Mouse (Mus musculus): ENCODE data around the gene Ubac2. TPM values are rescaled to one million over a fixed set of nuclear protein-coding genes. Genes with fewer than 3 reads are reported as not detected.

Ubac2 gene
- polyA plus RNA-seq, 1 experiment from 2014 or later, result 51.1 TPM

DNA sequence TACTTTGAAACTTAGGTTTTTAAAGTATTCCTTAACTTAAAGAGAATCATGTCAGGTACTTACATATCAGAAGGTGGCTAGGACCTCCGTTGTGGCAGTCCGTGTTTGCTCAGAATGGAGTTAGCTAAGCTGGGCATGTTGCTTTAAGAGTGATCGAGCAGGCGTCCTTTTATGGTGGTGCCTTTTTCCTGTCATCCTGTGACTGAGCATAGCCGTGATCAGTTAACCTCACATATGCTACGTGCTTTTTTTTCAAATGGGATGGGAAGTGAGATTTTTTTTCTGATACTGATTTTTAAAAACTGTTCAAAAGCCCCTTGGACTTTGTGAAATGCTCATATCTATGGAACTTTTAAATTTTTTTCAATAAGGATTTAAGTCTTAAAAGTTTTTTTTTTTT, 86.6 kb downstream of the Ubac2 start, which contains the start of gene Gpr183:
Gene Gpr183, minus strand, starts transcription at position 206 of the 400 bp plus-strand sequence.
- ATAC-seq (ENCODE audit: low FRiP score, low read depth), result no peak
- Histone ChIP-seq H3K4me2 (no peak within 1 kb of the TSS), H3K4me1 (replicated peaks) (peaks cover 10% of the 10 kb centered on the region), H3K36me3 (no peaks in the 10 kb centered on the region), H3K9ac (no peak within 1 kb of the TSS), H3K27ac (replicated peaks) (no peak within 1 kb of the TSS; the same call in 1 of the 2 replicates), H3K27me3 (no peaks in the 10 kb centered on the region), H3K4me3 (no peak within 1 kb of the TSS), H3K9me3 (no peaks in the 10 kb centered on the region)
- WGBS, result 65% methylated on average over 6 of the region's 6 CpGs

DNA sequence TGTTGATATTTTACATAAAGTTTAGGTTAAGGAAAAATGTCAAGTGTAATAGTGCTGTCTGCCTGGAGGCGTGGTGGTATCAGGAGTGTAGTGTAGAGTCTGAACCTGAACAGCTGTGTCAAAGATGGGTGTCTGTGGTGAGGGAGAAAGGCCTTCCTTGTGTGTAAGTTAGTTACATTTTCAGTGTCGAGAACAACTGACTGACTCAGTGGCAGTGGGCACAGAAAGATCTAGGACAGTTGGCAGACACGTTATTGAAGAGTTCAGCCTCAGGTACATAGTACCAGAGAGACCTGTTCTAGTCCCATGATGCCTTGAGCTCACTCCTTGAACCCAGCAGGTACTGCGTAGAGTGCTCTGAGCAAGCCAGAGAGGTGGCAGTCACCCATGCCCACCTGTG, 87.0 kb downstream of the Ubac2 start:
- 91% methylated on average over 4 of the region's 4 CpGs for WGBS

DNA sequence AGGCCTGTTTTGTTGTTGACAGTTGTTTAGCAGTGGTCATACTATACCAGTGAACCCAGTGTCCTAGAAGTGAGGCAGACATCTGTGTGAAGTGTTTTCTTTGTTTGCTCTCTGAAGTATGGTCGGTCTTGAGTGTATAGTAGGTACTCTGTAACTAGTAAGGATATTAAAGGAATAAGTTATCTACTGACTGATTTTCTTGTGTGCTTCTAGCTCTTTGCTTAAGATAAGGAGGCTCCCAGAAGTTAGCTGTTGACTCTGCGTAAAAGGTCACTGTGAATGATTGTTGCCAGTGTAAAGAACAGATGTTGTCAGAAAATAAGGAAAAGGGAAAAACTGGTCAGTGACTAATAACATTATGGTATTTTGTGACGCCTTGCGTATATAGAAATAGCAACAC, 88.7 kb downstream of the Ubac2 start:
- ATAC-seq (ENCODE audit: low FRiP score, low read depth), result no peak
- Histone ChIP-seq H3K4me3 (no peak overlapping the region), H3K27ac (replicated peaks) (no peak overlapping the region), H3K36me3 (no peaks in the 10 kb centered on the region), H3K4me2 (no peak overlapping the region), H3K9ac (no peak overlapping the region), H3K4me1 (replicated peaks) (peaks cover 10% of the 10 kb centered on the region), H3K9me3 (no peaks in the 10 kb centered on the region), H3K27me3 (no peaks in the 10 kb centered on the region)
- 92% methylated on average over 4 of the region's 4 CpGs for WGBS

More for the DNA sequence above, 87.0 kb downstream of the Ubac2 start:
- no peaks in the 10 kb centered on the region for H3K36me3 ChIP-seq
- no peak overlapping the region for H3K9ac ChIP-seq
- no peaks in the 10 kb centered on the region for H3K9me3 ChIP-seq
- ATAC-seq (ENCODE audit: low FRiP score, low read depth), result no peak
- H3K4me2 ChIP-seq, result no peak overlapping the region
- no peak overlapping the region for H3K27ac ChIP-seq (replicated peaks)
- no peaks in the 10 kb centered on the region for H3K27me3 ChIP-seq
- H3K4me1 ChIP-seq (replicated peaks), result peaks cover 10% of the 10 kb centered on the region
- no peak overlapping the region for H3K4me3 ChIP-seq

DNA sequence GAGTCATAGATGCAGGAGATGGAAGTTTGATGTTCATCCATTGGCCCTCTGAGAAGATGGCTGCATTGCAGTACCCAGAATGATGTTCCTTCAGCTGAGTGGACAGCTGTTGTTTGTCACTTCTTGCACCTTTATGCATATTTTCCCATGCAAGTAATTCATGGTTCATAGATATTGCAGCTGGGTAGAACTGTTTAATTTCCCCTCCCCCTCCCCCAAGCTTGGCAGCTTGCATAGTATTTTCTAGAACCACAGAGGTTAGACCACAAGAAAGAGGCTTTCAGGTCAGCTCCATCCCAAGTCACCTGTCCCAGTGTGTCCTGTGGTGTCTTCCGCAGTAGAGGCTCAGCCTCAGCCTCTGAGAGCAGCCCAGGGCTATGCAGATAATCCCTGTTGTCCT, 92.0 kb downstream of the Ubac2 start:
- H3K4me2 ChIP-seq, result no peak overlapping the region
- no peaks in the 10 kb centered on the region for H3K27me3 ChIP-seq
- no peaks in the 10 kb centered on the region for H3K9me3 ChIP-seq
- ATAC-seq (ENCODE audit: low FRiP score, low read depth), result no peak
- H3K9ac ChIP-seq, result no peak overlapping the region
- no peaks in the 10 kb centered on the region for H3K4me1 ChIP-seq (replicated peaks)
- no peaks in the 10 kb centered on the region for H3K36me3 ChIP-seq
- H3K27ac ChIP-seq (replicated peaks), result no peak overlapping the region
- 93% methylated on average over 1 of the region's 1 CpGs for WGBS
- H3K4me3 ChIP-seq, result no peak overlapping the region

DNA sequence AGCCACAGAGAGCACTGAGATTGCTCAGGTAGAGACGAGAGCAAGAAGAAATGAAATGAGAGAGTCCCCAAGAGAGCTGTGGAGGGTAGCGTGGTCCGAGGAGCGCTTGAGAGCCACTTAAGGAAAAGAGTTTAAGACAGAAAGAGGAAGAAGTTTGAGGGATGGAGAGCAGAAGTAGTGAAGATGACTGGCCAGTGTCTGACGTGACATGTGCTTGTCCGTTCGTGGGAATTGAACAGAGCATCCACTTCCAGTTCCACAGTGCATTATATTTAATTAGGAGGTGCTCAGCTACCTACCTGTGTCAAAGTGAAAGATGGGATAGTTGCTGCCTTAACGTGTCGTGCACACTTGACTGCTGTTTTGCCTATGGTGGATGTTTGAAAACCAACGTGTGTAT, 94.7 kb downstream of the Ubac2 start:
- Histone ChIP-seq H3K27me3 (no peaks in the 10 kb centered on the region), H3K27ac (replicated peaks) (no peak overlapping the region), H3K4me1 (replicated peaks) (no peaks in the 10 kb centered on the region), H3K9me3 (no peaks in the 10 kb centered on the region), H3K36me3 (no peaks in the 10 kb centered on the region), H3K4me2 (no peak overlapping the region), H3K4me3 (no peak overlapping the region), H3K9ac (no peak overlapping the region)
- WGBS, result 94% methylated on average over 10 of the region's 10 CpGs
- ATAC-seq (ENCODE audit: low FRiP score, low read depth), result no peak

DNA sequence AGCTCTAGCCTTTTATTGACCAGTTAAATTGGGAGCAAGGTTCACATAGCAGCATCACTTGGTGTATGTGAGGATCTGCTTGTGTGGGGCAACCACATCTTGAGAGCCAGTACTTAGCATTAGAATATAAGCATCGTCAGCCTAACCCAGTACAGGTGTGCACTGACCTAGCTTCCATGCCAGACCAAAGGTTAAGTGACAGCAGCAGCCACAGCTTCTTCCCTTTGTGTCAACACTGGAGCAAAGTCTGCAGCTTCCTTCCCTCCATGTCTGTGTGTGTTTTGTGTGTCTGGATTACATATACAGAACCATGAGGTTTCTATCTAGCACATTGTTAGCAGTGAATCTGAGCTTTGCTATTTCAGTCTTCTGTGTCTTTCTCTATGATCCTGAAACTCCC, 103.1 kb downstream of the Ubac2 start:
- 88% methylated on average over 1 of the region's 1 CpGs for WGBS

DNA sequence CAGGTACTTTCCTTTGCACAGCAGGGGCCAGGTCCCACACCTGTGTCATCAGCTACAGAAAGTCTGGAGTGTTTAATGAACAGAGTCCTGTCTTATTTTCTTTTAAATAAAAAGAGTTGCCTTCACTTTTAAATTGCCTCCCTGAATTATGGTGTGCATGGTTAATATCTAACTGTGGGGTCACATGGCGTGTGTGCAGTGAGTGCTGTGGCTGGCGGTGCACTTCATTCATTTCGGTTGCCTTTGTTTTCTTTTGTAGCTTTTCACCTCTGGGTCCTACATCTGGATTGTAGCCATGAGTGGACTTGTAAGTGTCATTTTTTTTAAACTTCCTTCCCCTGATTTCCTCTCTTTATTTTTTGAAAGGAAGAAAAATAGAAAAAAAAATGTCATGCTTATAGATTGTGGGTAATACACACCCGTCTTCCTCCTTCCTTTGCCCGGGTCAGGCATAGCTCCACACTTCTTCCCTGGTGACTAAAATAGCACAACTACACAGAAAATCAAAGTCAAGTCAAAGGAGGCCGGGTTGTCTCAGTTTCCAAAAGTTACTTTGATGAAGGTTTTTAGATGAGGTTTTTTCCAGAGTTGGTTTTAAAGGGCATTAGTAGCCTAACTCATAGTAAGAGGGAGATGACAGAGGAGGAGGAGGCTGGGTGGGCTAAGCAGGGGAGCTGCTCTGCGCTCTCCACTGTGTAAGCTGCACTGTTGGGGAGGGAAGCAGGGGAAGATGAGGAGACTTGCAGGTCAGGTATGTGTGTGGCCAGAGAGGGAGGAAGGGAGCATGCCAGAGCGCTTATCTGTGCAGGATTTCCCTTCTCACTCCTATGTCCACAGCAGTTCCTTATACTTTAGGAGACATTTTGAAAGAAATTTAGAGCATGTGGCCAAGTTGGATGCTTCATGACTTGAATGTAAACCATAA, 104.9 kb downstream of the Ubac2 start:
- no peak for ATAC-seq (ENCODE audit: low FRiP score, low read depth)
- Histone ChIP-seq H3K27me3 (no peaks in the 10 kb centered on the region), H3K27ac (replicated peaks) (no peak overlapping the region), H3K4me3 (no peak overlapping the region), H3K4me2 (no peak overlapping the region), H3K9ac (no peak overlapping the region), H3K9me3 (no peaks in the 10 kb centered on the region), H3K4me1 (replicated peaks) (no peaks in the 10 kb centered on the region), H3K36me3 (no peaks in the 10 kb centered on the region)
- WGBS, result 76% methylated on average over 8 of the region's 8 CpGs

More for the DNA sequence above, 103.1 kb downstream of the Ubac2 start:
- ATAC-seq (ENCODE audit: low FRiP score, low read depth), result no peak
- H3K27ac ChIP-seq (replicated peaks), result no peak overlapping the region
- no peaks in the 10 kb centered on the region for H3K4me1 ChIP-seq (replicated peaks)
- no peak overlapping the region for H3K4me3 ChIP-seq
- no peaks in the 10 kb centered on the region for H3K9me3 ChIP-seq
- H3K4me2 ChIP-seq, result no peak overlapping the region
- H3K9ac ChIP-seq, result no peak overlapping the region
- H3K36me3 ChIP-seq, result no peaks in the 10 kb centered on the region
- no peaks in the 10 kb centered on the region for H3K27me3 ChIP-seq

DNA sequence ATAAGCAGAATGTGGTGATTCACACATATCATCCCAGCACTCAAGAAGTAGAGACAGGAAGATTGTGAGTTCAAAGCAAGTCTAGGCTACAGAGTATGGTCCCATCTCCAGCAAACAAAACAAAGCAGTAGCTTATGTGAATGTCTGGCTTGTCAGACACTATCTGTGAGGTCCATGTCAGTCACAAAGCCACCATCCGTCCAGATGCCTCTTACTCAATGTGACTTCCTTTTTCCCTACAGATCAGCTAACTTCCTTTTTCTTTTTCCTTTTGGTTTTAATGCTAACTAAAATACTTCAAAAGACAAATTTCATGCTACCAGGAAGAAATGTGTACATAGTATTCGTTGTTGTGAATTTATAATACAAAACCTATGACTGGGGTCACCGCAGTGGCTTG, 107.1 kb downstream of the Ubac2 start:
- Histone ChIP-seq H3K9ac (no peak overlapping the region), H3K27me3 (no peaks in the 10 kb centered on the region), H3K4me1 (replicated peaks) (no peaks in the 10 kb centered on the region), H3K36me3 (no peaks in the 10 kb centered on the region), H3K9me3 (no peaks in the 10 kb centered on the region), H3K4me2 (no peak overlapping the region), H3K4me3 (no peak overlapping the region), H3K27ac (replicated peaks) (no peak overlapping the region)
- no peak for ATAC-seq (ENCODE audit: low FRiP score, low read depth)
- 88% methylated on average over 3 of the region's 3 CpGs for WGBS

DNA sequence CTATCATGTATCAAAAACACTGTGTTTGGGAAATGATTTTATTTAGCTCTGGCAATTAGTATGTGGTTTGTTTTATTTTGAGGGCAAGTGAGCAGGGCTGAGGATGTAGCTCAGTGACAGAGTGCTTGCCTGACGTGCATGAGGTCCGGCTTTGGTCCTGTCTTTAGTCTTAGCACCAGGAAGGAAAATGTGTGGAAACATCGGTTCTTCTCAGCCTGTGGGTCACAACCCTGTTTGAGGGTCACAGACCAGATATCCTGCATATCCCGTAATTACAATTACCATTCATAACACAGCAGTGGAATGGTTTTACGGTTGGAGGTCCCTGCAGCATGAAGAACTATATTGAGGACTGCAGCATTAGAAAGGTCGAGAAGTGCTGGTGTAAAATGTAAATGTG, 107.6 kb downstream of the Ubac2 start:
- Histone ChIP-seq H3K4me2 (no peak overlapping the region), H3K9me3 (no peaks in the 10 kb centered on the region), H3K4me3 (no peak overlapping the region), H3K9ac (no peak overlapping the region), H3K27me3 (no peaks in the 10 kb centered on the region), H3K4me1 (replicated peaks) (no peaks in the 10 kb centered on the region), H3K36me3 (no peaks in the 10 kb centered on the region), H3K27ac (replicated peaks) (no peak overlapping the region)
- no peak for ATAC-seq (ENCODE audit: low FRiP score, low read depth)
- 85% methylated on average over 6 of the region's 6 CpGs for whole genome bisulfite sequencing

DNA sequence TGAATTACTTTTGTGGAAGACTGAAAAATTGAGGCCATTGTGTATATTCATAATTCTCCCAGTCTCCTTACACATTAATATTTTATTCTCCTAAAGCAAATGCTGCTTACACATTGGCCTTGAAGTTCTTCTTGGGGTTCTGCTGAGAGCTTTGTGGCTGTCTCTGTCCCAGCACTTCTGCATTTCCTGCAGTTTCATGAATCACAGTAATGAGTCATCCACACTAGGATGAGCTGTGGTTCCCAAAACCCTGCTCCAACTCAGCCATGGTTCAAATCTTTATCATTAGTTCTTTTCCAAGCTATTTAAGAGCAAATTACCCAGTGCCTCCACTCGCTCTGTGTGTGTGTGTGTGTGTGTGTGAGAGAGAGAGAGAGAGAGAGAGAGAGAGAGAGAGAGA, 108.9 kb downstream of the Ubac2 start:
- ATAC-seq (ENCODE audit: low FRiP score, low read depth), result no peak
- Histone ChIP-seq H3K27me3 (no peaks in the 10 kb centered on the region), H3K9me3 (no peaks in the 10 kb centered on the region), H3K4me1 (replicated peaks) (no peaks in the 10 kb centered on the region), H3K9ac (no peak overlapping the region), H3K4me3 (no peak overlapping the region), H3K4me2 (no peak overlapping the region), H3K36me3 (no peaks in the 10 kb centered on the region), H3K27ac (replicated peaks) (no peak overlapping the region)
- WGBS, result 70% methylated on average over 1 of the region's 1 CpGs

DNA sequence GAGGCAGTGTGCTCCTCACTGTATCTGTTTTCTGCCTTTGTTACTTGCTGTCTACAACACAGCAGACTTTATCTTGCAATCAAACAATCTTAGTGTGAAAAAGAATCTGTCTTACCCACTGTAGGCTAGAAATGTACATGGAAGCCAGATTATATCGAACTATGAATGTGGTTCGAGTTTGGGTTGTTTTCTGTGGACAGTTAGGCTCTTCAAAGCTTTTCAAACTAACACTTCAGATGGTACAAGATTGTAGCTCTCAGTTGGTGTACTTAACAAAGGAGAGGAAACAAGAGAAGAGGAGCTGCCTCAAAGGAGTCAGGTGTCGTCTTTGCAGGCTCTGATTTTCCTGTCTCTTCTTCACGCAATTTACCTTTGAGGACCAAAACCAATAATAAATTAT, 109.3 kb downstream of the Ubac2 start:
- Histone ChIP-seq H3K9ac (no peak overlapping the region), H3K4me2 (no peak overlapping the region), H3K4me3 (no peak overlapping the region), H3K27ac (replicated peaks) (no peak overlapping the region), H3K4me1 (replicated peaks) (no peaks in the 10 kb centered on the region), H3K36me3 (no peaks in the 10 kb centered on the region), H3K9me3 (no peaks in the 10 kb centered on the region), H3K27me3 (no peaks in the 10 kb centered on the region)
- no peak for ATAC-seq (ENCODE audit: low FRiP score, low read depth)
- 85% methylated on average over 4 of the region's 4 CpGs for WGBS

DNA sequence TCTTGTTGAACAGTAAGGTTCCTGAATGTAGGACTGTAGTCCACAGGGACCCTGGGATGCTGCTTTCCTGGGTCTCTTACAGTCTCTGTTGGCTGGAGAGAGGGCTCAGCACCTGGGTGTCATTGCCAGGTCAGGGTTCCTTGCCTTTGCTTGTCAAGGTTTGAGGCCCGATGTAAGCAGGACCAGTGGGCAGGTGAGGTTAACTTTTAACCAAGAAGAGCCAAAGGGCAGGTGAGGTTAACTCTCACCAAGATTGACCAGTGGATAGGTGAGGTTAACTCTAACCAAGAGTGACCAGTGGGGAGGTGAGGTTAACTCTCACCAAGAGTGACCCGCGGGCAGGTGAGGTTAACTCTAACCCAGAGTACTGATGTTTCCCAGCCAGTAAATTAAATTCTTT, 110.9 kb downstream of the Ubac2 start:
- Histone ChIP-seq H3K4me3 (no peak overlapping the region), H3K4me2 (no peak overlapping the region), H3K9ac (no peak overlapping the region), H3K9me3 (no peaks in the 10 kb centered on the region), H3K36me3 (peaks cover under 1% of the 10 kb centered on the region; the same call in 1 of the 2 replicates), H3K27ac (replicated peaks) (no peak overlapping the region), H3K4me1 (replicated peaks) (no peaks in the 10 kb centered on the region), H3K27me3 (no peaks in the 10 kb centered on the region)
- no peak for ATAC-seq (ENCODE audit: low FRiP score, low read depth)
- WGBS, result 99% methylated on average over 3 of the region's 3 CpGs

Measured in hindbrain, embryonic 15.5 days (tissue).